Mouse (Mus musculus) brain, embryonic 18.5 days (tissue): Measurements from ENCODE around the gene Pkd1l3.

Source experiments
- DNase-seq: peaks from one replicate; pipeline ENCODE4 v3.0.0-alpha.2; 2012; ENCODE audit warnings: low read depth, low spot score

The Pkd1l3 gene

DNA sequence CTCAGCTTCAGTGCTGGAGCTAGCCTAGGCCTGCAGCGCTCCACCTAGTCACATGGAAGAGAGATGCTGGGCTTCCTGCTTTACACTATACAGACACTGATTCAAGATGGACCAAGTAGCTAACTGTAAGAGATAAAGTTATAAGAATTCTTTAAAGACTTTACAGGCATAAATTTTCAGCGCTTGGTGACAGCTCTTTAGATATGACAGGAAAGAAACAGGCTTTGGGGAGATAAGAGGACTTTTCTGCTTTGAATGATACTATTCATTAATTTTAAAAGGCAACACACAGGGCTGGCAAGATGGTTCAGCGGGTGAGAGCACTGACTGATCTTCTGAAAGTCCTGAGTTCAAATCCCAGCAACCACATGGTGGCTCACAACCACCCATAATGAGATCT lies 84.2 kb downstream of the Pkd1l3 start:
- no peak for DNase-seq

DNA sequence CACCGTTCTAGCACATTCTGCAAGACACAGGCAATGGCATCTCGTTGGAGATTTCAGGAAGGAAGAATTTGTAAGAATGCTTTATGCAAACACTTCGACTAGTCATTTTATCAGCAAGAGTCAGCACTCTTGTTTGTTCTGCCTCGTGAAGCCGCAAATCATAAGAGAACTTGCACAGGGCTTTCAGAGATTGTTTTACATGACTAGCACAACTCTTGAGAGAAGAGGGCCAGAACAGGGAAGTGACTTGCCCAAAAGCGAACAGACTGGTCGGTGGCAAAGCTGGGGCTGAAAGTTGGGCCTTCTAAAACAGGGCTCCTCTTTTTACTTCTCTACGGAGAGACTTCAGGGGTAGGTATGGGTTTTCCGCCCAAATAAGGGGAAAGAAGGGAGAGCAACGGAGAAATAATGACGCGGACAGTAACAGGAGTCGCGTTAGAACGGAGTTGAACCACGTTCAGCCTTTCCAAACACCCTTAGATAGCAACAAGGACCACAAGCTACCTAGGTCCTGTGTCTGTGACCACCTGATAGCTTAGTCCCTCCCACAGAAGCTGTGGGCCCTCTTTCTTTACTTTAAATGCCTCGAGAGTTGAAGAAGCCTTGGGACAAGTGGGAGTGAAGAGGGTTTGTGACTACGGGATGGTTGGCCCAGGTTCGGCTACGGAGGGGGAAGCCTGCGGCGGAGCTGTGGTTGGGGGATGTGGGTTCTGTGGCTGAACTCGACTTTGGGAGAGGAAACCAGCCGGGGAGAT lies 90.4 kb downstream of the Pkd1l3 start:
- no peak for DNase-seq

DNA sequence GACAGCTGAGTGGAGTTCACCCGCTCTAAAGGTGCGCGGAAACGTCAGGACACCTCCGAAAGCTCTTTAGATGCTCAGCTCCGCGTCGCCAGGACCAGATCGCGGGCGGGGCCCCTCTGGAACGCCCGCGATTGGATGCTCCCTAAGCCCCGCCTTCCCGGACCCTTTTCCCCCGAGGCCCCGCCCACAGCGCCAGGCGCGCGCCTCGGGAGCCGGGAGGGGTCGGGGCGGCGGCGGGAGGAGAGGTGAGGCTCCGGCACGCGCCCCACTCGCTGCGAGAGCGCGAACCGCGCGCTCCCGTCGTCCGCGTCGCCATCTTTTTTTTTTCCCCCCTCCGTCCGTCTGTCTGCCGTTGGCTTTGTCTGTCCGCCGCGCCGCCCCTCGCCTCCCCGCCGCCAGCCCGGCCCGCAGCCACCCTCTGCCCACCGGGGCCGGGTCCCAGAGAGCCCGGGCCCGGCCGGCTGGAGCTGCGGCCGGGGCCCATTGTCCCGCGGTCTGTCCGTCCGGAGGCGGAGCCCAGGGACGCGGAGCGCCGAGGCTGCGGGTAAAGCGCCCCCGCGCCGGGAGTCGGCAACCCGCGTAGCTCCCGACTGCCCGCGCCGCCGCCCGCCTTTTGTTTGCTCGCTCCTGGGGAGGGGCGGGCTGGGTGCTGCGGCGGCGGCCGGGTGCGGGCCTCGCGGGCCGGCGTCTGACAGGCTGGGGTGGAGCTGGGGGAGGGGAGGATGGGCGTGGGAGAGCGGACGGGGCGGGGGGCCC lies 91.2 kb downstream of the Pkd1l3 start, which contains the start of gene Zfp821:
Zfp821 (plus strand) TSS at position 227 of the 756 bp plus-strand sequence.
- DNase-seq: peak; percentile 90

DNA sequence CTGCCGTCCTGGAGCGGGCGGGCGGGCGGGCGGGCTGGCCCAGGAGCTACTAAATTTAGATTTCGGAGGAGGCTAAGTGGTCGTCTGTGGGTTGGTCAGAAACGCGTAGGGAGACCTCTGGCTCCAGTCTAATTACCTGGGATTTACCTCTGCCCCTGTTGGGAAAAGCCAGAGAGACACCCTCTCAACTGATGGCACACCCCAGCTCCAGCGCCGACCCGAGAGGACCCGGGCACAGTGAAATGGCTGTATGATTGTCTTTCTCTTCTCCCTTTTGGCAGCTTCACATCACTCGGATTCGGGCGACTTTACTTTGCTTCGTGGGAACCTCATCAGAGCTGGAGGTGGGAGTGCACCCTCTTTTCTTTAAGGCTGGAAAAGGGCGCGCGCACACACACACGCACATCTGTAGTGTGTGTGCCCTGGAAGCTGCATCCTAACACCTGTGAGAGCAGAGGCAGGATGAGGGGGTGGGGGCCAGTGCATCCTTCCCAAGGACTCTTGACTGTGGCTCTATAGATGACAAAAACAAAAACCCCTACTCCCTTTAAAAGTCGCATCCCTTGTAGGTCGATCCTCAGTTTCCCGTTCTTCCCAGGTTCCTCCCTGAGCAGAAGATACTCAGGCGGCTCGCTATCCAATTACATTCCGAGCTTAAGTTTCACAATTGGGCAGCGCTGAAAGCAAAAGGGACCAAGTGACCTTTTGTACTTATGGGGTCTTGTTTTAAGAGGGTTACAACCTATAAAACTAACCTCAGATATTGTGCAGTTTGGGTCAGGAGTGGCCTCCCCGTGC lies 92.0 kb downstream of the Pkd1l3 start:
- no peak for DNase-seq

- no peak for DNase-seq
Observed at GRCm38 (mm10) chr8:109706874-109707237, 92.5 kb downstream of the Pkd1l3 start.

- no peak for DNase-seq
Observed at GRCm38 (mm10) chr8:109707921-109708320, 93.6 kb downstream of the Pkd1l3 start.

DNA sequence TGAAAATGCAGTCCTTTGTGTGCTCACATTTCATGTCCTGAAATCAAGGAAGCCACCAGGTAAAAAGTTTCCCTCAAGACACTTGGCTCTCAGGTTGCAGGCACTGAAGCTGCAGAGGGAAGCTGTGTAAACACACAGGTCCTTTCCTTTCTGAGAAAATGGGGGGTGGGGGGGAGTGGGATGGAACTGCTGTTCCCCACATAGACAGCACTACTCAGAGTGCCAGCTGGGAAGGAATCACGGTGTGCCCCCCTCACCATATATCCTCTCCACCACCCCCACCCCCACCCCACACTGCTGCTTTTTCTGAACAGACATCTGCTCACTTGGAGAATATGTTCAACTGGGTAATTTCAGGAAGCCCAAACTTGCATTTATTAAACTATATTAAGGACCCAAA lies 98.2 kb downstream of the Pkd1l3 start:
- DNase-seq: no peak

DNA sequence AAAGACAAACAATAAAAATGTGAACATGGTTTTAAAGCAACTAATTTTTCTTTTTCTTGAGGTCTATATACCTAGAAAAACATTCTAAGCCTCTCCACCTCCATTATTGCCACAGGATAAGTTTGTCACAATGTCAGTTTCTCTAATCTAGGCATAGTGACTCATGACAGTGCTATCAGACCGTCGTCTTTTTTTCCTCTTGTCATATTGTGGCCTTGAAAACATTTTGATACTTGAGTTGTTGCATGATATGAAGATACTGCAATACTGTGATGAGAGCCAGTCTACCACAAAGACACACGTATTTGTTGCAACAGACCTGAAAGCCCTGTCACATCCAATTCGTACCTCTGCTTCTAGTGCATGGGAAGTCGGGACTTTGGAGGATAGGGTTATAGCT lies 100.6 kb downstream of the Pkd1l3 start:
- DNase-seq: no peak
